ENCODE assay signal across 17 mouse cellular contexts in genomic region chr6:134329550-134330299, GRCm38 (mm10).
DNase-seq lines count a peak whose midpoint lies in the region; ATAC-seq and TF ChIP-seq lines count a peak whose summit lies in the region.
"Had no signal": no experiment of that assay in that cellular context is flagged by ENCODE, and none has a peak within 500 bp of the region (broad histone marks: within the 10 kb centered on the region; RNA-seq: fewer than 3 reads in every experiment).

No protein-coding gene starts in this region.

- 0 out of 2 replicates have a peak, but pooled peaks have one; percentile 18 for ATAC-seq in forebrain, embryonic 11.5 days (replicated peaks; ENCODE audit: low FRiP score)
- no peak for ATAC-seq in forebrain, embryonic 15.5 days (replicated peaks)
- ATAC-seq in lung, embryonic 14.5 days (ENCODE audit: insufficient read depth): no peak
- peak; percentile 80; the same call in 1 of the 2 replicates for ATAC-seq in embryonic facial prominence, embryonic 14.5 days (ENCODE audit: low read depth)
- ATAC-seq in limb, embryonic 15.5 days (ENCODE audit: insufficient number of reproducible peaks, low FRiP score, low TSS enrichment, low read depth): 0 out of 2 replicates have a peak, but pooled peaks have one; percentile 7
- ATAC-seq: lung, postnatal 0 days had no signal

- no peak for DNase-seq in forebrain, embryonic 11.5 days (ENCODE audit: low spot score)
- DNase-seq in lung, embryonic 14.5 days: peak; percentile 27
- DNase-seq in lung, postnatal 14 days: no peak
- DNase-seq in embryonic facial prominence, embryonic 14.5 days (ENCODE audit: low spot score): peak; percentile 68
- DNase-seq in heart, postnatal 14 days: no peak
- no peak for DNase-seq in urinary bladder, adult 2 months (ENCODE audit: low spot score)
- DNase-seq: adrenal gland, postnatal 14 days; B cell, adult 2 months; cerebellum, adult 9-10 months; gastrocnemius, postnatal 25 days had no signal

- H3K4me3 ChIP-seq in forebrain, embryonic 11.5 days (ENCODE audit: low read depth, low read length): no peak overlapping the region
- H3K4me3 ChIP-seq in forebrain, embryonic 15.5 days: no peak overlapping the region
- no peak overlapping the region for H3K4me3 ChIP-seq in lung, embryonic 14.5 days (ENCODE audit: low read depth, low read length)
- no peak overlapping the region for H3K4me3 ChIP-seq in embryonic facial prominence, embryonic 14.5 days (ENCODE audit: low read depth, low read length)
- H3K4me3 ChIP-seq in limb, embryonic 15.5 days: no peak overlapping the region
- H3K4me3 ChIP-seq: heart, embryonic 13.5 days; hindbrain, embryonic 10.5 days; neural tube, embryonic 13.5 days had no signal

- H3K4me2 ChIP-seq in forebrain, embryonic 11.5 days (ENCODE audit: low read depth, low read length, severe bottlenecking): no peak overlapping the region
- no peak overlapping the region for H3K4me2 ChIP-seq in forebrain, embryonic 15.5 days (replicated peaks)
- H3K4me2 ChIP-seq in lung, embryonic 14.5 days: no peak overlapping the region
- no peak overlapping the region for H3K4me2 ChIP-seq in embryonic facial prominence, embryonic 14.5 days (ENCODE audit: low read depth, low read length)
- H3K4me2 ChIP-seq in limb, embryonic 15.5 days: no peak overlapping the region
- H3K4me2 ChIP-seq: heart, embryonic 13.5 days; neural tube, embryonic 13.5 days had no signal

- no peaks in the 10 kb centered on the region for H3K27me3 ChIP-seq in forebrain, embryonic 11.5 days (ENCODE audit: control insufficient read depth, insufficient read depth, low read length)
- no peaks in the 10 kb centered on the region for H3K27me3 ChIP-seq in forebrain, embryonic 15.5 days
- H3K27me3 ChIP-seq in lung, embryonic 14.5 days (ENCODE audit: insufficient read depth, low read length): no peaks in the 10 kb centered on the region
- H3K27me3 ChIP-seq in embryonic facial prominence, embryonic 14.5 days (replicated peaks; ENCODE audit: control insufficient read depth, insufficient read depth, low read length): no peaks in the 10 kb centered on the region
- no peaks in the 10 kb centered on the region for H3K27me3 ChIP-seq in limb, embryonic 15.5 days
- H3K27me3 ChIP-seq: heart, embryonic 13.5 days; neural tube, embryonic 13.5 days had no signal

- no peaks in the 10 kb centered on the region for H3K9me3 ChIP-seq in forebrain, embryonic 11.5 days (ENCODE audit: control insufficient read depth, low read length)
- H3K9me3 ChIP-seq in forebrain, embryonic 15.5 days: no peaks in the 10 kb centered on the region
- no peaks in the 10 kb centered on the region for H3K9me3 ChIP-seq in lung, embryonic 14.5 days (ENCODE audit: low read depth, low read length)
- no peaks in the 10 kb centered on the region for H3K9me3 ChIP-seq in embryonic facial prominence, embryonic 14.5 days (ENCODE audit: control insufficient read depth, low read length)
- no peaks in the 10 kb centered on the region for H3K9me3 ChIP-seq in limb, embryonic 15.5 days
- H3K9me3 ChIP-seq: G1E; heart, embryonic 13.5 days; hindbrain, embryonic 10.5 days; neural tube, embryonic 13.5 days had no signal

- intact Hi-C loops in heart, postnatal 14 days (cut with DNase I): no loop called here

- H3K36me3 ChIP-seq in forebrain, embryonic 11.5 days (ENCODE audit: control insufficient read depth, insufficient read depth, low read length): no peaks in the 10 kb centered on the region
- no peaks in the 10 kb centered on the region for H3K36me3 ChIP-seq in forebrain, embryonic 15.5 days
- H3K36me3 ChIP-seq in lung, embryonic 14.5 days (ENCODE audit: insufficient read depth): no peaks in the 10 kb centered on the region
- H3K36me3 ChIP-seq in embryonic facial prominence, embryonic 14.5 days (ENCODE audit: control insufficient read depth, insufficient read depth, low read length): no peaks in the 10 kb centered on the region
- H3K36me3 ChIP-seq in limb, embryonic 15.5 days: no peaks in the 10 kb centered on the region
- H3K36me3 ChIP-seq: G1E; heart, embryonic 13.5 days; hindbrain, embryonic 10.5 days; neural tube, embryonic 13.5 days had no signal

- H3K9ac ChIP-seq in forebrain, embryonic 11.5 days (ENCODE audit: low read length): no peak overlapping the region
- H3K9ac ChIP-seq in forebrain, embryonic 15.5 days (replicated peaks): no peak overlapping the region
- no peak overlapping the region for H3K9ac ChIP-seq in lung, embryonic 14.5 days
- H3K9ac ChIP-seq in embryonic facial prominence, embryonic 14.5 days (ENCODE audit: low read depth, low read length): no peak overlapping the region
- no peak overlapping the region for H3K9ac ChIP-seq in limb, embryonic 15.5 days
- H3K9ac ChIP-seq: heart, embryonic 13.5 days; neural tube, embryonic 13.5 days had no signal

- 50% methylated on average over 10 of the region's 10 CpGs for WGBS in forebrain, embryonic 11.5 days
- WGBS in forebrain, embryonic 15.5 days: 33% methylated on average over 10 of the region's 10 CpGs
- 64% methylated on average over 10 of the region's 10 CpGs for WGBS in lung, embryonic 14.5 days
- 41% methylated on average over 10 of the region's 10 CpGs for WGBS in embryonic facial prominence, embryonic 14.5 days
- WGBS in limb, embryonic 15.5 days: 68% methylated on average over 10 of the region's 10 CpGs

- no peak for TF ChIP-seq CTCF in lung, embryonic 14.5 days (IDR thresholded peaks at IDR 0.05; ENCODE audit: low read depth)

- no peak overlapping the region for H3K27ac ChIP-seq in forebrain, embryonic 11.5 days (ENCODE audit: low read depth, low read length)
- H3K27ac ChIP-seq in forebrain, embryonic 15.5 days (replicated peaks): no peak overlapping the region
- peak overlapping the region; percentile 69 for H3K27ac ChIP-seq in lung, embryonic 14.5 days (ENCODE audit: low read depth)
- H3K27ac ChIP-seq in embryonic facial prominence, embryonic 14.5 days (replicated peaks; ENCODE audit: low read depth, low read length): peak overlapping the region; percentile 30
- H3K27ac ChIP-seq in limb, embryonic 15.5 days: 0 out of 2 replicates have a peak overlapping the region, but pooled peaks have one; percentile 9
- H3K27ac ChIP-seq: heart, embryonic 13.5 days; neural tube, embryonic 13.5 days had no signal

- H3K4me1 ChIP-seq in forebrain, embryonic 11.5 days (replicated peaks; ENCODE audit: control insufficient read depth, insufficient read depth, low read length): no peaks in the 10 kb centered on the region
- peaks cover 4% of the 10 kb centered on the region; the same call in 1 of the 2 replicates for H3K4me1 ChIP-seq in forebrain, embryonic 15.5 days
- no peaks in the 10 kb centered on the region for H3K4me1 ChIP-seq in lung, embryonic 14.5 days (ENCODE audit: insufficient read depth)
- H3K4me1 ChIP-seq in embryonic facial prominence, embryonic 14.5 days (ENCODE audit: control insufficient read depth, insufficient read depth, low read length): no peaks in the 10 kb centered on the region
- H3K4me1 ChIP-seq in limb, embryonic 15.5 days: no peaks in the 10 kb centered on the region
- H3K4me1 ChIP-seq: heart, embryonic 13.5 days had no signal

Comparison
In these comparisons a context has a peak if more than half of its experiments do, and no peak if none do; other contexts are left out.
1. ATAC-seq: peak in forebrain, embryonic 11.5 days (single experiment), embryonic facial prominence, embryonic 14.5 days (single experiment) and limb, embryonic 15.5 days (single experiment); none in forebrain, embryonic 15.5 days (single experiment) and lung, embryonic 14.5 days (single experiment).
2. DNase-seq: peak in lung, embryonic 14.5 days (single experiment) and embryonic facial prominence, embryonic 14.5 days (single experiment); none in forebrain, embryonic 11.5 days (single experiment), lung, postnatal 14 days (single experiment), heart, postnatal 14 days (0 of 2) and urinary bladder, adult 2 months (single experiment).
3. H3K27ac ChIP-seq: peak in lung, embryonic 14.5 days (single experiment), embryonic facial prominence, embryonic 14.5 days (single experiment) and limb, embryonic 15.5 days (single experiment); none in forebrain, embryonic 11.5 days (single experiment) and forebrain, embryonic 15.5 days (single experiment).